Mouse (Mus musculus): ENCODE data around the gene Clec2i. TPM values are rescaled to one million over a fixed set of nuclear protein-coding genes. Genes with fewer than 3 reads are reported as not detected.
"Not testable (repeated sequence)": the region's sequence is repeated elsewhere in the genome, so short reads cannot be mapped to it uniquely, and the experiment has no call there.

The Clec2i gene
- total RNA-seq, 2 experiments from 2014 or later = not detected

DNA sequence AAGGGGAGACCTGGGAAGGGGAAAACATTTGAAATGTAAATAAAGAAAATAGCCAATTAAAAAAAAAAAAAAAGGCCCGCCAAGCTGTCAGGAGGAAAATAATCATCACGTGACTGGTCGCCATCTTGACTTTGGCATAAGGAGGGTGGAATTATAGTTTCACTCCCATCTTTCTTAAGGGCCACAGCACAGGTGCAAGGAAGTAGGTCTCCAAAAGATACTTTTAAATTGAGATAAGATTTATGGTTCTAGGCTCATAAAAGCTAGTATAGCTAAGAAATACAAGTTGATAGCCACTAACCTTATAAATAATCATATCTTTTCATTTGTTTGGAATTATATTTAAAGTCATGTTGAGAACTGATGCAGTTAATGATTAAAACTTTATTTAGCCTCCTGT lies 32.5 kb upstream of the Clec2i start:
- DNase-seq (ENCODE audit: low spot score) = no peak

DNA sequence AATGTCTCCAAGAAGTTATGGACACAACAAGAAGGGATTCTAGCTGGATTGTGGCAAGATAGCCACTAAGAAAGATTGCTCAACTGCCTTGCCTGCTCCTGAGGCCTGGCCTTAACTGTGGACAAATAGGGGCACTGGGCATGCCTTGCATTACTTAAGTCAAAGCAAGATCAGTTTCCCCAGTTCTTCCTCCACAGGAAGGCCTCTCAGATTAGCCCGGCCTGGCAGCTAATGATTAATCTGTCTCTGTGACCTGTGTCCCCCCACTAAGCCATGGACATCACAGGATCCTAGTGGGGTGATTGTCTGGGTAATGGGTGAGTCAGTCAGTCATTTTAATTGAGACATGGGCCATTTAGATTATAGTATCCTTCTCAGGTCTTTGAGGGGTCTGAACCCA lies 31.9 kb upstream of the Clec2i start:
- DNase-seq (ENCODE audit: low spot score) = no peak

DNA sequence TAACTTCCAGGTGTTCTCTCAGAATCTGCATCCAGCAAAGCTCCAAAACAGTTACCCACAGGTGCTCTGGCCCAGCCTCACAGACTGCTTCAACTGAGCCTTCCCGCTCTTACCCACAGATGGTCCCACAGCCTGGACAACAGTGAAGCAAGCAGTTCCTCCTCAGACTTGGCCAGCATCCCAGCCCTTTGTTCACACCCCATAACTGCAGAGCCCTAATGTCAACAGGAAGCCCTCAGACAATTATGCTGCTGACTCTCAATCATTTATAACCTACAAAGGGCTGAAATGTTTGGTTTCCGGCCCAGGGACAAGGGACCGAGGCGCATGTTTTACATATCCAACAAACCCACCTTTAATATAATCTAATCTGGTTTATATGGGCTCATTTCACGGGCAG lies 31.1 kb upstream of the Clec2i start:
- peak; percentile 58 for DNase-seq (ENCODE audit: low spot score)

DNA sequence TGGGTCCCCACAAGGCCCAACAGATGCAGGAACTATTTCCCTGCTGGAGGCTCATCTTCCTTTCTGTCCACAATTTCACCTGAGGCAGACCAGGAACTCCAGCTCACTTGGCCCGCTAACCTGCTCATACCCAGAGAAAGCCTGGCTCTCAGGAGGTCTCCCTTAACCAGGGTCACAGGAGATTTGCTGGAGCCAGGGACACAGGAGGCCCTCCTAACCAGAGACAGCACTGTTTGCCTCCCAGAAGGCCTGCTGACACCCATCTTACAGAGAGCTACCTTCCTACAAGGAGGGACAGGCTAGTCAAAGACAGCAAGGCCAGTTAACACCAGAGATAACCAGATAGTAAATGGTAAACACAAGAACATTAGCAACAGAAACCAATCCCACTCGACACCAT lies 29.4 kb upstream of the Clec2i start:
- no peak for DNase-seq (ENCODE audit: low spot score)

DNA sequence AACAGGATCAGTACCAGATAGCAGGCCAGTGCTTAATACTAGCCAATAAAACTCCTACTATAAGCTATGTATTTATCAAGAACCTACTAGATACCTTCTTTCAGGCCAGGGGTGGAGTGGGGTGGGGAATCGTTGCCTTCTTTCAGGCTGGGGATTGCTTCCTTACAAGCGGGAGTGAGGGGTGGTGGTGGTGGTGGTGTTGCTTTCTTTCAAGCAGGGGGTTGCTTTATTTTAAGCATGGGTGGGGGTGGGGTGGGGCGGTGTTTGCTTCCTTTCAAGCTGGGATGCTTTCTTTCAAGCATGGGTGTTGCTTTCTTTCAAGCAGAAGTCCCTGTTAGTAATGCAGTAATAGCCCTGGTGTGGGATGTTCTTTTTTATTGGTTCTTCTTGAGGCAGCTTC lies 18.5 kb upstream of the Clec2i start:
- DNase-seq (ENCODE audit: low spot score) = no peak

DNA sequence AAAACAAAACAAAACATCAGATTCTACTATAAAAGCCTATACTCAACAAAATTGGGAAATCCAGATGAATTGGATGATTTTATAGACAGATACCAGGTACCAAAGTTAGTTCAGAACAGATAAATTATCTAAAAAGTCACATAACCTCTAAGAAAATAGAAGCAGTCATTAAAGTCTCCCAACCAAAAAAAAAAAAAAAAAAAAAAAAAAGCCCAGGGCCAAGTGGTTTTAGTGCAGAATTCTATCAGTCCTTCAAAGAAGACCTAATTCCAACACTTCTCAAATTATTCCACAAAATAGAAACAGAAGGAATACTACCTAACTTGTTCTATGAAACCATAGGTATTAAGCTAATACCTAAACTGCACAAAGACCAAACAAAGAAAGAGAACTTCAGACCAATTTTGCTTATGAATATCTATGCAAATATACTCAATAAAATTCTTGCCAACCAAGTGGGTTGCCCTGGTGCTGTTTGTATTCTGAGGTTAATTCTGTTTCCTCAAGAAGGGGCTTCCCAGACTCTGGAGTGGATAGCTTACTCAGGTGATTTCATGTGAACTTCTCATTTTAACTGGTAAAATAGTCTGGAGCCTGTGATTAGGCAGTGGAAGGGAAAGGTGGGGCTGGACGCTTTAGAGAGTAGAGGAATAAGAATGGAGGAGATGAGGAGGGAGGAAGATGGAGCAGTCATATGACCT lies 15.3 kb upstream of the Clec2i start:
- DNase-seq (ENCODE audit: low spot score) = no peak

DNA sequence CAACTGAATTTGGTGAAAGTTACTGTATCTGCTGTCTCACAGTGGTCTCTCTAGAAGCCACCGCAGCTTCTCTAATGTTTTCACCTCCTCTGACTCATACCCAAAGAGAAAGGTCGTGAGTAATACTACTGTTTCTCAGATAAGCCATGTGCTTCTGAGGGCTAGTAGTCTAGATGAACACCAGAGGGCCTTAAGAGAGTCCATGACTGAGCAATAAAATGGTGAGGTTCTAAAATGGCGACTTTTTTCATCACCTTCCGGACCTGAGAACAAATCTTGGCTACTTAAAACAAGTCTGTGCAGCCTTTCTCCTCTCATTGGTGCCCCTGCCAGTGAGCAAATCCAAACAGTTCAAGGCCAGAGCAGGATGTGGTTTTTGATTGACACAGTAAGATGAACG lies 1.4 kb downstream of the Clec2i start:
- DNase-seq (ENCODE audit: low spot score) = no peak

DNA sequence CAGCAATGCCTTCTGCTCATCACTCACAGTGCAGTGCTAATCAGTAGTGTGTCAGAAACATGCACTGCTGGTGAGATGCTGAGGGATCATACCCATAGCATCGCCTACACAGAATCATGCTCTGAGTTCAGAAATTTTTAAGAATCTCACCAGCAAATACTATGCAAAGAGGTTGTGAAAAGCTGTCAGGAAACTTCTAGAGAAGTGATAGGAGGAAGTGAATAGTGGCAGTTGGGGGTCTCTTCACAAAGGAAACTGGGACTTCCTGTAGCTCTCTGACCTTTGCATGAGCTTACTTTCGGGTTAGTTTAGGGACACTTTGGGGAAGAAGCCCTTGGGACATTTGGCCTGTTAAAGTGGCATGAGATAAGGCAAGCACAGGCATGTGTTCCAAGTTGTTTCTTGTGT lies 3.6 kb downstream of the Clec2i start, which contains the start of gene BC035044:
TSS of gene BC035044 (minus strand) at position 179 of the 408 bp plus-strand sequence.
- DNase-seq (ENCODE audit: low spot score) = no peak

DNA sequence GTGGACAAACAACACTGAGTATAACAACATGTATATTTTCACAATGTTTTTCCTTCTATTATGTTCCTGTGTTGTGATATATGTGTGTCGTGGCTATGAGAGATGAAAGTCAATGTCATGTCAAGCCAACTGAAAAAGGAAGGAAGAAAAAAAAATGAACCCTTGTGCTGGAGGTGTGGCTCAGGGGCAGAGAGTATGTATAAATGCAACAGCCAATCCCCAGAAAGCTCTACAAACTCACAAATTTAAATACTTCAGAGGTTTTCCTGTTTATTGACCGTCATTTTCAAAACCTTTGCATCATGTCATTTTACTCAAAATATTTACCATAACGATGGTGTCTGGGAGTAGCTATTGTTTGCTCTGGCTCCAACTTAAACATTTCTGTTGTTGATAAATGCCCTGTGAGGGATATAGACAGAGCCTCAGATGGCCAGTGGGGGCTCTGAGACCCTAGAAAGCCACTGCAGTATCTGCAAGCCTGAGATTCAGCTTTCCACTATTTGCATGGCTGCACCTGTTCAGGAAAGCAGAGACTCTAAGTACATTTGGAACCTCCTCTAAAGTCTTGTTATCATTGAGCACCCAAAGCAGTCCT lies 8.1 kb downstream of the Clec2i start:
- no peak for DNase-seq (ENCODE audit: low spot score)

DNA sequence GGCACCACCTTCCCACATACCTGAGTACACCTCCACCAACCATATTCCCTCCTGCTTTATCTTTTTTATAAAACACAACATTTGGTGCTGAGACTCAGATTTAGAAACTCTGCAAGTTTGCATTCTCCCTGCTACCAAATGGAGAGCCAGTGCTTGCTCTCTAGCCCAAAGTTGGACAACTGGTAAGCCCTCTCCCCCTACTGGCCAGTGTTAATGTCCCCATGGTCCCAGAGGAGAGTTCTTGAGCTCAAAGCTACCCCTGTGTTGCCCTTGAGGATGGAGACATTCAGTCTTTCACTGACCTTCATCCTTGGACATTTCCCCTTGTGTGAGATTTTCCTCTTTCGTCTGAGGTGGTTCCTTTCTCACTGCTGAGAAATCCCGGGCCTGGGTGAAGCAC lies 12.7 kb downstream of the Clec2i start:
- DNase-seq (ENCODE audit: low spot score) = no peak

DNA sequence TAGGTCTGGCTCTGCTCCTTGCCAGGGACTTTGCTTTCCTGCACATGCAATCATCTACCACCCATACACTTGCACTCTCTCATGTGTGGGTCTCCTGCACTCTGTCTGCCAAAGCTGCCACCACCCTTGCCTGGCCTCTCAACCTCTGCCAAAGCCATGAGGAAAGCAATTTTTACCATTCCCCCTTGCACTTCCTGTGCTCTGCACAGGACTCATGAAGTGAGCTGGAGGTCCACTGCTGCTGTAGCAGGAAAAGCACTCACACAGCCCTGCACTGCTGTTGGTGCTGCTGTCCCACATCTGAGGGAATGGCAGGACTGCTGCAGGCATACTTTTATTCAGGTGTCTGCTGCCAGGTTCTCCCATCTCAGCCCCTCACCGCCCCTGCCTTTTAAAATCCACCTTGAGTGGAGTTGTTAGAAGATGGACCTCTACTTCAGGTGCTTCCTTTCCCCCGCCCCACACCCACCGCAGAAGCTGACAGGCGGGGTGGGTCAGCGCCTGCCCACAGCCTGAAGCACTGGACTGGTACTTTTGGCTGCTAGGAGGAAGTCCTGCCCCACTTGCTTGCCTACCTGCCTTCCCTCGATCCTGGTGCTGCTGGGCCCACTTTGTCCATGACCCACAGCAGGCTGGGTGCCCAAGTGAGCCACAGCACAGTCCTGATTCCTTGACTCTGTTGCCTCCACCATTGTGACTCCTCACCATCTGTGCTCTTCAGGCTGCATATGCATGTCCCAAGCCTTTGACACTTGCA lies 13.6 kb downstream of the Clec2i start:
- not testable (repeated sequence) for DNase-seq (ENCODE audit: low spot score)

DNA sequence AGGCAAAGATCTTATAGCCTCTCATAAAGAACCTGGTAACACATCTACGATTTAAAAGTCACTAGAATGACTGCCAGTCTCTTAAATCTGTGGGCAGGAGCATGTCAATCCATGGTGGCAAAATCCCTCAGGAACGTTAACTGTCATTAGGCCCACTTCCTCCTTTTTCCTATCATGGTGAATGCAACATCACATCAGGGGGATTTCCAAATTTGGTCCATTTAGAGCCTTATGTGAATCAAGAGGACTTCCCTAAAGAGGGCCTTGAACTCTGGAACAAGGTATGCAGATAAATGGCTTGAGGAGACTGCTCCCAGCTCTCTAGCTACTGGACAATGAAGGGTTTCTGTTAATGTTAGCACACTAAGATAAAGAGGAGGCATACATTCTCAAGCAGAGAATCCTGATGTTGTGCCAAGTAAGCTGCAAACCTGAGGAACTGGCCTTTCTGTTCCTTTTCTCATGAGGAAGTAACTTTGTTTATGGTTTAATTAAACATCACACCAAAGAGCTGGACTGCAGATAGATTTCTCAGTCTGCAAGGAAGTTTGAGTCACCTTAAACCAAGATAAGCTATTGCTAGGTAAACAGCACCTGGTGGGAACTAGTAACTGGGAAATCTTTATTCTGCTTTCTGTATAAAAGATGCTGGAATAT lies 26.3 kb downstream of the Clec2i start:
- no peak for DNase-seq (ENCODE audit: low spot score)

DNA sequence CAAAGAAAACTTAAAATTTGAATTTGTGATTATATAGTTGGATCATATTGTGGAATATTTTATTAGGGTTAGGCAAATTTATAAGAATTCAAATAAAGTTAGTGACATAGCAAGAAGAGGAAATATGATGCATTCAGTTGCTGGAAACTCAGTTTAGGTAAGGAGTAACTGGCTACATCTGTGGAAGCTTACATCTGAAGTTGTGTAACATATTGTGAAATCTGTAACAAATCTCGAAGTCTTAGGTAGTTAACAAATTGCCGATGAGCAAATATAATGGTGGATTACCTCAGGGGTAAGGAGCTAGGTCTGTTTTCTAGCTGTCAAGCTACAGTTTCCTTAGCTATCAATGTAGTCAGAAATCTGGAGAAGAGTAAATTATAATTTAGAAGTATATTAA lies 29.9 kb downstream of the Clec2i start:
- DNase-seq (ENCODE audit: low spot score) = no peak

DNA sequence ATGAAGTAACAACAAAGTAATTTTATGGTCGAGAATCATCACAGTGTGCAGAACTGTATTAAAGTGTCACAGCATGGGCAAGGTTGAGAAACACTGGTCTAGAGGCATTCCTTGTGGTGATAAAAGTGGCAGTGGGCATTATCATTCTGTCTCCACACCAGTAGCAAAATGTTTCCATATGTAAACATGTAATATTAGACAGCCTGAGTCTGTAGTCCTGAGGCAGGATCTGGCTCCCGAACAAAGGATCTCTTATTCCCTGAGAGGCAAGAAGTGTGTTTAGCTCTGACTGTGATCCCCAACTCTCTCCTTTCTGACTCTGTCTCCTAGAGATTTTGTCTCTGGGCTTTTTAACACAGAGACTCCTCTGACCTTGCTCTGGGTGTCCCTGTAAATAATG lies 45.7 kb downstream of the Clec2i start:
- no peak for DNase-seq (ENCODE audit: low spot score)

DNA sequence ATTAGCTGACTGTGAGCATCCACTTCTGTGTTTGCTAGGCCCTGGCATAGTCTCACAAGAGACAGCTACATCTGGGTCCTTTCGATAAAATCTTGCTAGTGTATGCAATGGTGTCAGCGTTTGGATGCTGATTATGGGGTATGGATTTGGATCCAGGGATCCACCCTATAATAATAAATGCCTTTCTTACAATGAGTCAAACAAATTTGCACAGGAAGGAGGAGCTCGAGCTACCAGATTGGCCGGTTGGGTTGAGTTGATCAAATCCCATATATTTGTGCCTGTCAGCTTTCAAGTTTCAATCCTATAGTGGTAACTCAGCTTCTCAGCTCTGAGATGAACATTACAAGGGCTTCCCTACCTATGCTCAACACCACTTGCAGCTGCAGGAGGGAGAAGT lies 46.7 kb downstream of the Clec2i start, which contains the start of gene Clec2g:
TSS of gene Clec2g (plus strand) at position 301 of the 400 bp plus-strand sequence.
- DNase-seq (ENCODE audit: low spot score) = not testable (repeated sequence)

DNA sequence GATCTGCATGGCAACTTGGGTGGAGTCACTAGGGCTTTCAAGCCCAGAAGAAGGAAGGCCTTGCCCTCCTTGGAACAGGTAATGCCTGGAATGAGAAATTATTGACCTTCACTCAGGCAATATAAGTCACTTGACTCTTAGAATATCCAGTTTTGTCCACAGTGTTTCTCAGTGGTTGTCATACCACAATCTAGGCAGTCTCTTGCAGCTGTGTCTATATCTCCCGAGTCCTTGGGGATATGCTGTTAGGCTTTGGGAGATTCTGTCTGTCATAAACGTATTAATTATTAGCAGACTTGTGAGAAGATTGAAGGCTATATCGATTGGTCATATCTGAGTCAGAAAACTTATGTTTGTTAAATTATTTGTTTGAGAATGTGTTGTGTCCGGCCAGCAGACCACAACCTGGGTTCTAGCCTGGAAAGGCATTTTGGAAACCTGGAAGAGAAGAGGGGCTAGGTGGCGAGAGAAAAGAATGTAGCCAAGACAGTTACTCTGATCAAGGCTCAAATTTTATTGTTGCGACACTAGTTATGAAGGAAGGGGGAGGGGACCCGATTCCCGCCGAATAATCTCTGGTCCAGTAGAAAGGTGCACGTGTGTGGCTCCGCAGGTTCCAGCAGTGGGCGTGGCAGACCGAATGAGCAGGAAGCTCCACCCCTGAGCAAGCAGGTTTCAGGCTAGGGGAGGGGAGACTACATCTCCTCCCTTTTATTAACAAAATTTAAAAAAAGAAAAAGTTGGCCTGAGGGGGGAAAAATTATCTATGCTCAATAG lies 48.7 kb downstream of the Clec2i start:
- DNase-seq (ENCODE audit: low spot score) = not testable (repeated sequence)

DNA sequence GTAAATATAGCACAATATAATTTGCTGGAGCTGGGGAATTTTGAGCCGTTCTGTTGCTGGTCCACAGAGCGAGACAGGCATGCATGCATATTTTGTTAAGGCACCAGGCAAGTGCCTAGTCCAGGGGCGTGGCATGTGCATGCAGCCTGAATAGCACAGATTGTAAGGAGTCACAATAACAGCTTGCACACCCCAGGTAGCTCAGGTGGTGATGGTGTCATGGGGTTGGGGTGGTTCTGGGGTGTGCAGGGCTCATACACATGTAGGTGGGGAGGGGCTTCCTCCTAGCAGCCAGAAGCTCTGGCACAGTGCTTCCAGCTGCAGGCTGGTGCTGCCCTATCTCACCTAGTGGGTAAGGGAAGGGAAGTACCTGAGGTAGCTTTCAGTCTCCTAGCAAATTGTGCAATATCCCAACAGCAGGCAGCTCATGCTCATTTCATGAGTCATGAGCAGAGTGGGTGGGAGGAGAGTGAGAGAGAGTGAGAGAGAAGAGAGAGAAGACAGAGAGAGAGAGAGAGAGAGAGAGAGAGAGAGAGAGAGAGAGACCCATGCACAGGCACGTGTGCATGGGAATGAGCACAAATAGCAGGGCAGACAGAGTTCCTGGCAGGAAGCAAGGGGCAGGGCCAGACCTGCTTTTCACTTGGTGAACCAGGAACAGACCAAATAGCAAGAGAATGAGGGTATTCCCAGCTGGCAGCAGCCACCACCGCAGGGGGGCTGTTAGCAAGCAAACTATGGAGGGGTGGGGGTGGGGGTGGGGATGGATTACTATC lies 54.4 kb downstream of the Clec2i start:
- no peak for DNase-seq (ENCODE audit: low spot score)

DNA sequence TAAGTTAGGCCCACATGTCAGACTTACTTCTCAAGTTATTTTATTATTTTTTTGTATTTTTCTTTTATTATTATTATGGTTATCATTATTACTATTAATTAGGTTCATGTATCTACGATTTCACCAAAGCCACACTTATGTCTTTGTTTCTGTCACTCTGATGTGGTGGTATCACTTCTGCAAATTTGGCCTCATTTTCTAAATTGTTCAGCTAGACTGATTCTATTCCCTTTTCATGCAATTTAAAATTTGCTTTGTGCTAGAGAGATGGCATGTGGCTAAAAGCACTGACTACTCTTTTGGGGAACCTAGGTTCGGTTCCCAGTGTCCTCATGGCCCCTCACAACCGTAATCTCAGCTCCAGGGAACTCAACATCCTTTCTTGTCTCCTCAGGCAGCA lies 58.2 kb downstream of the Clec2i start:
- no peak for DNase-seq (ENCODE audit: low spot score)
